Mouse (Mus musculus) intestine, postnatal 0 days (tissue): ENCODE measurements around the gene Rab3a. TPM values are rescaled to one million over a fixed set of nuclear protein-coding genes. Genes with fewer than 3 reads are reported as not detected.

Experiments used
- ATAC-seq: fragments of 200-750 bp; cut with Nextera tagmentation; 2 replicates; pipeline ENCODE4 v1.8.0; 2017; ENCODE audit warnings: mild to moderate bottlenecking, moderate TSS enrichment, moderate library complexity
- H3K27ac ChIP-seq: fragments of 300-500 bp; sonication (generic); 2 replicates; pipeline ENCODE4 v1.5.1; 2014; ENCODE audit warnings: mild to moderate bottlenecking, low read depth, low read length, moderate library complexity
- H3K27me3 ChIP-seq: fragments of 300-500 bp; sonication (generic); replicated peaks from 2 replicates; pipeline ENCODE4 v1.6.1; 2014; ENCODE audit warnings: low read length, mixed read lengths; ENCODE audit not compliant: control insufficient read depth, insufficient read depth
- H3K36me3 ChIP-seq: fragments of 300-500 bp; sonication (generic); 2 replicates; pipeline ENCODE4 v1.6.1; 2014; ENCODE audit warnings: mild to moderate bottlenecking, moderate library complexity; ENCODE audit not compliant: control insufficient read depth, insufficient read depth
- H3K4me1 ChIP-seq: fragments of 300-500 bp; sonication (generic); replicated peaks from 2 replicates; pipeline ENCODE4 v1.6.1; 2014; ENCODE audit warnings: antibody characterized with exemption, low read length, mixed read lengths; ENCODE audit not compliant: control insufficient read depth, insufficient read depth
- H3K4me2 ChIP-seq: fragments of 300-500 bp; sonication (generic); replicated peaks from 2 replicates; pipeline ENCODE4 v1.6.1; 2014; ENCODE audit warnings: low read depth, mild to moderate bottlenecking, moderate library complexity
- H3K4me3 ChIP-seq: fragments of 300-500 bp; sonication (generic); 2 replicates; pipeline ENCODE4 v1.5.1; 2014; ENCODE audit warnings: low read depth, low read length
- H3K9ac ChIP-seq: fragments of 300-500 bp; sonication (generic); 2 replicates; pipeline ENCODE4 v1.6.1; 2014; ENCODE audit warnings: mild to moderate bottlenecking, low read depth, low read length
- H3K9me3 ChIP-seq: fragments of 300-500 bp; sonication (generic); 2 replicates; pipeline ENCODE4 v1.6.1; 2016; ENCODE audit warnings: mixed run types; ENCODE audit not compliant: control insufficient read depth
- CTCF ChIP-seq: sonication (generic); IDR thresholded peaks from 2 replicates; pipeline ENCODE4 v1.5.1; 2016; ENCODE audit warnings: low read depth, mild to moderate bottlenecking, control low read depth, antibody characterized with exemption, moderate library complexity
- WGBS: fragments of 180-500 bp; shearing (Covaris S2); extraction: QIAGEN DNeasy Blood & Tissue Kit; methylation state at CpG from one replicate; pipeline ENCODE4 v1.1.7; 2014; 5-methylcytosine and 5-hydroxymethylcytosine counted together
- polyA plus RNA-seq: library from polyadenylated mRNA; unstranded; fragments of >200 nt; fragmentation: Nextera tagmentation; extraction: Ambion mirVana; gene quantifications from 2 replicates; pipeline ENCODE4 v1.2.1, GENCODE M21; 2015

Gene Rab3a
- polyA plus RNA-seq, 1 experiment from 2014 or later = 18.8 TPM

GRCm38 (mm10) chr8:70715086-70715485, 39.4 kb upstream of the Rab3a start:
- Histone ChIP-seq H3K4me3 (no peak overlapping the region), H3K27me3 (no peaks in the 10 kb centered on the region), H3K36me3 (no peaks in the 10 kb centered on the region; the same call in 1 of the 2 replicates), H3K9ac (no peak overlapping the region), H3K27ac (no peak overlapping the region), H3K4me2 (no peak overlapping the region), H3K4me1 (no peaks in the 10 kb centered on the region), H3K9me3 (no peaks in the 10 kb centered on the region)
- no peak for TF ChIP-seq CTCF
- ATAC-seq = no peak
- 70% methylated on average over 2 of the region's 2 CpGs for WGBS

GRCm38 (mm10) chr8:70716521-70717400, 37.7 kb upstream of the Rab3a start:
- Histone ChIP-seq H3K36me3 (no peaks in the 10 kb centered on the region; the same call in 1 of the 2 replicates), H3K4me3 (no peak overlapping the region), H3K9ac (no peak overlapping the region), H3K27ac (no peak overlapping the region), H3K27me3 (no peaks in the 10 kb centered on the region), H3K9me3 (no peaks in the 10 kb centered on the region), H3K4me1 (no peaks in the 10 kb centered on the region), H3K4me2 (no peak overlapping the region)
- 82% methylated on average over 40 of the region's 40 CpGs for WGBS
- ATAC-seq = no peak
- TF ChIP-seq CTCF = no peak

- Histone ChIP-seq H3K27ac (no peak within 1 kb of the TSS), H3K4me2 (peak within 1 kb of the TSS; percentile 45), H3K36me3 (no peaks in the 10 kb centered on the region; the same call in 1 of the 2 replicates), H3K27me3 (no peaks in the 10 kb centered on the region), H3K9ac (no peak within 1 kb of the TSS), H3K4me1 (no peaks in the 10 kb centered on the region), H3K9me3 (no peaks in the 10 kb centered on the region), H3K4me3 (no peak within 1 kb of the TSS)
- TF ChIP-seq CTCF = peak; percentile 98
- ATAC-seq = peak; percentile 52
- 2% methylated on average over 17 of the region's 19 CpGs for WGBS
These were observed 36.2 kb upstream of the Rab3a start, which contains the start of gene Gm3336 for GRCm38 (mm10) chr8:70718297-70718696. Gm3336 (plus strand) TSS chr8:70718543.

GRCm38 (mm10) chr8:70719796-70720270, 34.6 kb upstream of the Rab3a start:
- TF ChIP-seq CTCF = no peak
- Histone ChIP-seq H3K9me3 (no peaks in the 10 kb centered on the region), H3K9ac (no peak overlapping the region), H3K27me3 (no peaks in the 10 kb centered on the region), H3K36me3 (no peaks in the 10 kb centered on the region; the same call in 1 of the 2 replicates), H3K4me2 (0 out of 2 replicates have a peak overlapping the region, but pooled peaks have one; percentile 7), H3K4me1 (no peaks in the 10 kb centered on the region), H3K27ac (no peak overlapping the region), H3K4me3 (no peak overlapping the region)
- WGBS = 34% methylated on average over 9 of the region's 9 CpGs
- ATAC-seq = peak; percentile 23; the same call in 1 of the 2 replicates

- WGBS = 4% methylated on average over 3 of the region's 3 CpGs
- TF ChIP-seq CTCF = peak; percentile 96
- no peak overlapping the region for H3K4me2 ChIP-seq
- H3K9ac ChIP-seq = no peak overlapping the region
- ATAC-seq = 0 out of 2 replicates have a peak, but pooled peaks have one; percentile 20
- H3K27ac ChIP-seq = no peak overlapping the region
- no peaks in the 10 kb centered on the region for H3K9me3 ChIP-seq
- no peaks in the 10 kb centered on the region for H3K4me1 ChIP-seq
- H3K4me3 ChIP-seq = no peak overlapping the region
- no peaks in the 10 kb centered on the region; the same call in 1 of the 2 replicates for H3K36me3 ChIP-seq
- no peaks in the 10 kb centered on the region for H3K27me3 ChIP-seq
These were observed 33.7 kb upstream of the Rab3a start for GRCm38 (mm10) chr8:70720739-70721138.

GRCm38 (mm10) chr8:70721601-70722000, 32.9 kb upstream of the Rab3a start:
- no peak overlapping the region for H3K9ac ChIP-seq

More at GRCm38 (mm10) chr8:70721601-70722000, 32.9 kb upstream of the Rab3a start:
- no peaks in the 10 kb centered on the region; the same call in 1 of the 2 replicates for H3K36me3 ChIP-seq
- no peaks in the 10 kb centered on the region for H3K27me3 ChIP-seq
- no peak for TF ChIP-seq CTCF
- no peak overlapping the region for H3K27ac ChIP-seq
- H3K4me3 ChIP-seq = no peak overlapping the region
- no peaks in the 10 kb centered on the region for H3K4me1 ChIP-seq
- 92% methylated on average over 8 of the region's 8 CpGs for WGBS
- H3K4me2 ChIP-seq = no peak overlapping the region
- no peaks in the 10 kb centered on the region for H3K9me3 ChIP-seq
- ATAC-seq = no peak
